Mouse (Mus musculus) bone marrow macrophage, adult 2 months (primary cell): ENCODE measurements around the gene Hoxd12. TPM values are rescaled to one million over a fixed set of nuclear protein-coding genes. Genes with fewer than 3 reads are reported as not detected.

ENCODE experiments used
- H3K27ac ChIP-seq: 2 replicates; pipeline ENCODE4 v1.5.1; 2012; ENCODE audit warnings: low read depth, low read length; ENCODE audit not compliant: insufficient read depth
- H3K4me1 ChIP-seq: 2 replicates; pipeline ENCODE4 v1.6.1; 2012; ENCODE audit warnings: low read length; ENCODE audit not compliant: control insufficient read depth, insufficient read depth
- H3K4me3 ChIP-seq: 2 replicates; pipeline ENCODE4 v1.5.1; 2012; ENCODE audit warnings: mild to moderate bottlenecking, low read length, moderate library complexity; ENCODE audit not compliant: insufficient read depth
- CTCF ChIP-seq: IDR thresholded peaks from 2 replicates; pipeline ENCODE4 v1.5.1; 2012; ENCODE audit warnings: low read depth, mild to moderate bottlenecking, low read length, moderate library complexity
- POLR2A ChIP-seq: IDR thresholded peaks from 2 replicates; pipeline ENCODE4 v1.6.1; 2012; ENCODE audit warnings: mild to moderate bottlenecking, low read depth, low read length, borderline replicate concordance
- polyA plus RNA-seq: library from polyadenylated mRNA; stranded (reverse); fragments of >200 nt; gene quantifications from 2 replicates; pipeline ENCODE4 v1.2.4, GENCODE M21; 2012; ENCODE audit not compliant: missing spikeins, insufficient read depth, insufficient read length

The Hoxd12 gene
- polyA plus RNA-seq, 1 experiment: not detected

- Histone ChIP-seq H3K4me3 (no peak overlapping the region), H3K4me1 (no peaks in the 10 kb centered on the region), H3K27ac (no peak overlapping the region)
- TF ChIP-seq POLR2A (no peak), CTCF (no peak)
Observed at GRCm38 (mm10) chr2:74680561-74681398, 6.0 kb downstream of the Hoxd12 start.

GRCm38 (mm10) chr2:74681594-74682531 lies 7.0 kb downstream of the Hoxd12 start:
- Histone ChIP-seq H3K4me1 (no peaks in the 10 kb centered on the region), H3K27ac (no peak overlapping the region), H3K4me3 (no peak overlapping the region)
- no peak for TF ChIP-seq CTCF
- no peak for TF ChIP-seq POLR2A

- Histone ChIP-seq H3K4me3 (no peak overlapping the region), H3K4me1 (no peaks in the 10 kb centered on the region), H3K27ac (no peak overlapping the region)
- TF ChIP-seq POLR2A: no peak
- no peak for TF ChIP-seq CTCF
Observed at GRCm38 (mm10) chr2:74682796-74683195, 8.0 kb downstream of the Hoxd12 start.

- TF ChIP-seq POLR2A: no peak
- no peak for TF ChIP-seq CTCF
- no peak overlapping the region for H3K27ac ChIP-seq
- H3K4me1 ChIP-seq: no peaks in the 10 kb centered on the region
- H3K4me3 ChIP-seq: no peak overlapping the region
Observed at GRCm38 (mm10) chr2:74683471-74683951, 8.7 kb downstream of the Hoxd12 start.

GRCm38 (mm10) chr2:74684106-74684505 lies 9.3 kb downstream of the Hoxd12 start:
- H3K4me1 ChIP-seq: no peaks in the 10 kb centered on the region
- H3K27ac ChIP-seq: no peak overlapping the region
- TF ChIP-seq POLR2A (no peak), CTCF (no peak)
- no peak overlapping the region for H3K4me3 ChIP-seq

GRCm38 (mm10) chr2:74685059-74685603 lies 10.3 kb downstream of the Hoxd12 start:
- Histone ChIP-seq H3K4me3 (no peak overlapping the region), H3K27ac (no peak overlapping the region), H3K4me1 (no peaks in the 10 kb centered on the region)
- TF ChIP-seq POLR2A (no peak), CTCF (no peak)

- Histone ChIP-seq H3K4me1 (no peaks in the 10 kb centered on the region), H3K4me3 (no peak overlapping the region), H3K27ac (no peak overlapping the region)
- TF ChIP-seq POLR2A (no peak), CTCF (no peak)
Observed at GRCm38 (mm10) chr2:74686301-74686987, 11.6 kb downstream of the Hoxd12 start.

GRCm38 (mm10) chr2:74686988-74687697 lies 12.3 kb downstream of the Hoxd12 start:
- no peak for TF ChIP-seq POLR2A
- no peak for TF ChIP-seq CTCF
- no peaks in the 10 kb centered on the region for H3K4me1 ChIP-seq
- H3K4me3 ChIP-seq: no peak overlapping the region
- H3K27ac ChIP-seq: no peak overlapping the region
